Mouse (Mus musculus) ovary, postnatal 10 days (tissue): ENCODE measurements at regions not wholly inside any gene's neighbourhood (a gene's known extent, or its start where the extent isn't known, plus 50 kb on each side); places are given as distances from the start of the nearest gene placed in this dataset.
"Not testable (repeated sequence)": the region's sequence is repeated elsewhere in the genome, so short reads cannot be mapped to it uniquely, and the experiment has no call there.

Experiments used
- DNase-seq: peaks from one replicate; pipeline ENCODE4 v3.0.0; 2022; ENCODE audit warnings: low spot score

GRCm38 (mm10) chr2:179131004-179131403, 311.2 kb upstream of the Cdh4 start:
- no peak for DNase-seq

GRCm38 (mm10) chr2:179142313-179142712, 299.9 kb upstream of the Cdh4 start:
- no peak for DNase-seq

GRCm38 (mm10) chr2:179145726-179146125, 296.5 kb upstream of the Cdh4 start:
- no peak for DNase-seq

GRCm38 (mm10) chr2:179146274-179146673, 296.0 kb upstream of the Cdh4 start:
- no peak for DNase-seq

GRCm38 (mm10) chr2:179148194-179148593, 294.0 kb upstream of the Cdh4 start:
- DNase-seq: no peak

- no peak for DNase-seq
Measured at GRCm38 (mm10) chr2:179148667-179149066, 293.6 kb upstream of the Cdh4 start.

GRCm38 (mm10) chr2:179158881-179159280, 283.4 kb upstream of the Cdh4 start:
- no peak for DNase-seq

GRCm38 (mm10) chr2:179163116-179163515, 279.1 kb upstream of the Cdh4 start:
- no peak for DNase-seq

- no peak for DNase-seq
Measured at GRCm38 (mm10) chr2:179170157-179170556, 272.1 kb upstream of the Cdh4 start.

GRCm38 (mm10) chr2:179170608-179171007, 271.6 kb upstream of the Cdh4 start:
- no peak for DNase-seq

GRCm38 (mm10) chr2:179176835-179177530, 265.2 kb upstream of the Cdh4 start:
- not testable (repeated sequence) for DNase-seq

- no peak for DNase-seq
Measured at GRCm38 (mm10) chr2:179181366-179181765, 260.9 kb upstream of the Cdh4 start.

- no peak for DNase-seq
Measured at GRCm38 (mm10) chr2:179182123-179182522, 260.1 kb upstream of the Cdh4 start.

- no peak for DNase-seq
Measured at GRCm38 (mm10) chr2:179192906-179193496, 249.2 kb upstream of the Cdh4 start.

- DNase-seq: peak; percentile 52
Measured at GRCm38 (mm10) chr2:179193507-179194160, 248.6 kb upstream of the Cdh4 start.

GRCm38 (mm10) chr2:179197471-179197870, 244.8 kb upstream of the Cdh4 start:
- no peak for DNase-seq

- DNase-seq: peak; percentile 13
Measured at GRCm38 (mm10) chr2:179200495-179200894, 241.7 kb upstream of the Cdh4 start.

GRCm38 (mm10) chr2:179210164-179210805, 231.9 kb upstream of the Cdh4 start:
- DNase-seq: no peak

GRCm38 (mm10) chr2:179216773-179217172, 225.5 kb upstream of the Cdh4 start:
- DNase-seq: no peak

GRCm38 (mm10) chr2:179228096-179228495, 214.1 kb upstream of the Cdh4 start:
- no peak for DNase-seq

- DNase-seq: no peak
Measured at GRCm38 (mm10) chr2:179231708-179232354, 210.4 kb upstream of the Cdh4 start.

GRCm38 (mm10) chr2:179238166-179238565, 204.1 kb upstream of the Cdh4 start:
- no peak for DNase-seq
